Mouse (Mus musculus) midbrain, embryonic 12.5 days (tissue): ENCODE measurements around the gene Strip1. TPM values are rescaled to one million over a fixed set of nuclear protein-coding genes. Genes with fewer than 3 reads are reported as not detected.

ENCODE experiments used
- ATAC-seq: fragments of 200-750 bp; cut with Nextera tagmentation; 2 replicates; pipeline ENCODE4 v1.8.0; 2017; ENCODE audit warnings: low read depth, moderate TSS enrichment, moderate library complexity; ENCODE audit not compliant: low FRiP score
- H3K27ac ChIP-seq: fragments of 300-500 bp; sonication (generic); replicated peaks from 2 replicates; pipeline ENCODE4 v1.5.1; 2016; ENCODE audit warnings: mild to moderate bottlenecking
- H3K27me3 ChIP-seq: fragments of 300-500 bp; sonication (generic); 2 replicates; pipeline ENCODE4 v1.6.1; 2016; ENCODE audit warnings: mild to moderate bottlenecking
- H3K36me3 ChIP-seq: fragments of 300-500 bp; sonication (generic); 2 replicates; pipeline ENCODE4 v1.6.1; 2016
- H3K4me1 ChIP-seq: fragments of 300-500 bp; sonication (generic); 2 replicates; pipeline ENCODE4 v1.6.1; 2016
- H3K4me2 ChIP-seq: fragments of 300-500 bp; sonication (generic); replicated peaks from 2 replicates; pipeline ENCODE4 v1.6.1; 2016; ENCODE audit warnings: mild to moderate bottlenecking, moderate library complexity
- H3K4me3 ChIP-seq: fragments of 300-500 bp; sonication (generic); 2 replicates; pipeline ENCODE4 v1.5.1; 2016; ENCODE audit warnings: mild to moderate bottlenecking
- H3K9ac ChIP-seq: fragments of 300-500 bp; sonication (generic); replicated peaks from 2 replicates; pipeline ENCODE4 v1.6.1; 2016; ENCODE audit warnings: mild to moderate bottlenecking, moderate library complexity
- H3K9me3 ChIP-seq: fragments of 300-500 bp; sonication (generic); 2 replicates; pipeline ENCODE4 v1.6.1; 2016; ENCODE audit warnings: mild to moderate bottlenecking
- WGBS: fragments of 180-500 bp; shearing (Covaris S2); methylation state at CpG from one replicate; pipeline ENCODE4 v1.1.7; 2016; 5-methylcytosine and 5-hydroxymethylcytosine counted together
- polyA plus RNA-seq: library from polyadenylated mRNA; unstranded; fragments of >200 nt; fragmentation: Nextera tagmentation; extraction: Ambion mirVana; gene quantifications from 2 replicates; pipeline ENCODE4 v1.2.1, GENCODE M21; 2016

The Strip1 gene
- 123 and 127 TPM in 2 replicates for polyA plus RNA-seq

DNA sequence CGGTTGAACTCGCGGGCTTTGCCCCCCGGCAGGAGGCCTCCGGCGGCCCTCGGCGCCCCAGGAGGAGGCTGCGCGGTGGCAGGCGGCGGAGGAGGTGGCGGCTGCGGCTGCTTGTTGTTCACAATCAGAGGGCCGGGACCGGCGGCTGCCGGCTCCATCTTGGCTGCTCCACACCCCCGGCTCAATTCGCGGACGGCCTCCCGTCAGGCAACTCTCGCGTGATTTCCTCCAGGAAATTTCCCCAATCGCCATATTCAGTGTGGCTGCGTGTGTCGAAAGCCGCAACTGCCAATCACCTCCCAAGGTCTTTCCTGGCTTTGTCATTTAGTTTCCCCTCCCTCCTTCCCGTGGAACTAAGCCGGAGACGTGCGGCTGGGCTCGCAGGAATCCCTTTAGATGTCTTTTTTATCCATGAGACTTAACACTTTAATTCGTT is at the start of gene Strip1:
Strip1 (minus strand) TSS at position 172 of the 436 bp plus-strand sequence.
- whole genome bisulfite sequencing = under 1% methylated on average over 32 of the region's 35 CpGs
- H3K27ac ChIP-seq = peak within 1 kb of the TSS; percentile 98

GRCm38 (mm10) chr3:107680790-107681576 is 49.5 kb upstream of the Strip1 start:
- peaks cover 11% of the 10 kb centered on the region for H3K36me3 ChIP-seq
- H3K27me3 ChIP-seq = no peaks in the 10 kb centered on the region
- no peak overlapping the region for H3K9ac ChIP-seq
- ATAC-seq = no peak
- no peak overlapping the region for H3K4me3 ChIP-seq
- no peaks in the 10 kb centered on the region for H3K9me3 ChIP-seq
- no peak overlapping the region for H3K4me2 ChIP-seq
- H3K4me1 ChIP-seq = peaks cover 12% of the 10 kb centered on the region
- H3K27ac ChIP-seq = no peak overlapping the region
- 50% methylated on average over 7 of the region's 7 CpGs for WGBS

More for the DNA sequence above, at the start of gene Strip1:
- Histone ChIP-seq H3K4me1 (peaks cover 15% of the 10 kb centered on the region), H3K9ac (peak within 1 kb of the TSS; percentile 98), H3K27me3 (no peaks in the 10 kb centered on the region), H3K36me3 (peaks cover 25% of the 10 kb centered on the region), H3K4me2 (peak within 1 kb of the TSS; percentile 71), H3K9me3 (no peaks in the 10 kb centered on the region), H3K4me3 (peak within 1 kb of the TSS; percentile 97)
- peak; percentile 95 for ATAC-seq

DNA sequence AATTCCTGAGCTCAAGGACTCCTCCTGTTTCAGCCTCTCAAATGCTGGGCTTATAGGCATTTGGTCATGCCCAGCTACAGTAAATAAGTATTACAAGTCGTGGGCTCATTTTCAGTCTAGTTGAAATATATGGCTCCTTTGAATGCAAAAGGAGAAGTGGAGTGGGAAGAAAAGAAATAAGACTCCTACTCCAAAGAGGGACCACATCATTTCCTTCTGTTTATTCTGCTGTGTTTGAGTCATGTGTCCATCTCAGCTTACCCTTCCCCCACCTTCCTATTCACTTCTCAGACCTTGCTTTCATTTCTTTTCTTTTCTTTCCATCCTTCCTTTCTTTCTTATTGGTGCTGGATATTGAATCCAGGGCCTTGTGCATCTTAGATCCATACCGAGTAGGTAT is 40.0 kb upstream of the Strip1 start:
- ATAC-seq = no peak
- Histone ChIP-seq H3K9me3 (no peaks in the 10 kb centered on the region), H3K4me3 (no peak overlapping the region), H3K27me3 (no peaks in the 10 kb centered on the region), H3K36me3 (peaks cover 89% of the 10 kb centered on the region), H3K9ac (no peak overlapping the region), H3K4me2 (no peak overlapping the region), H3K4me1 (no peaks in the 10 kb centered on the region), H3K27ac (no peak overlapping the region)
- WGBS = 95% methylated on average over 2 of the region's 2 CpGs

- Histone ChIP-seq H3K9me3 (no peaks in the 10 kb centered on the region), H3K4me1 (no peaks in the 10 kb centered on the region), H3K4me2 (no peak overlapping the region), H3K4me3 (no peak overlapping the region), H3K27me3 (no peaks in the 10 kb centered on the region), H3K36me3 (peaks cover 89% of the 10 kb centered on the region), H3K27ac (no peak overlapping the region), H3K9ac (no peak overlapping the region)
- no peak for ATAC-seq
- 91% methylated on average over 4 of the region's 4 CpGs for WGBS
These were observed 39.0 kb upstream of the Strip1 start for GRCm38 (mm10) chr3:107670500-107670899.

DNA sequence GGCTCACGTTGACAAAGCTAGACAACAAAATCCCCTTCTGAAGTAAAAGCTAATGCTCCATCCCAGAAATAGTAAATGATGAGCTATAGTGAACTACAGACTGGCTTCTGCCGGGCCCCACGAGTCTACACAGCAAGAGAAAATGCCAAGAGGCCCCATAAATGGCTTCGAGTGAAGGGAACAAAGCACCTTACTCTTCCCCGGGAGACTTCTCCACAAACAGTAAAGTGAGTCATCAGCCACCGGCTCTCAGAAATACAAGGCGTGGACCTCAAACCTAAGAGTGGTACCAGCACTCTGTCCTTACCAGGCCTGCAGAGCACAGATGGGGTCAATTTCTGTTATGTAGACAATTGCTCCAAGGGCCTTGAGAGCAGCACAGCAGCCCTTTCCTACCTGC is 37.3 kb upstream of the Strip1 start:
- ATAC-seq = no peak
- H3K4me1 ChIP-seq = no peaks in the 10 kb centered on the region
- no peak overlapping the region for H3K9ac ChIP-seq
- no peaks in the 10 kb centered on the region for H3K27me3 ChIP-seq
- no peak overlapping the region for H3K4me2 ChIP-seq
- 94% methylated on average over 7 of the region's 7 CpGs for WGBS
- H3K4me3 ChIP-seq = no peak overlapping the region
- H3K36me3 ChIP-seq = peaks cover 88% of the 10 kb centered on the region
- no peaks in the 10 kb centered on the region for H3K9me3 ChIP-seq
- H3K27ac ChIP-seq = no peak overlapping the region

GRCm38 (mm10) chr3:107667426-107667825 is 35.9 kb upstream of the Strip1 start:
- no peak for ATAC-seq
- peaks cover 93% of the 10 kb centered on the region for H3K36me3 ChIP-seq
- WGBS = 92% methylated on average over 6 of the region's 6 CpGs
- no peaks in the 10 kb centered on the region for H3K9me3 ChIP-seq
- H3K4me1 ChIP-seq = no peaks in the 10 kb centered on the region
- H3K9ac ChIP-seq = no peak overlapping the region
- no peak overlapping the region for H3K27ac ChIP-seq
- no peaks in the 10 kb centered on the region for H3K27me3 ChIP-seq
- H3K4me2 ChIP-seq = no peak overlapping the region
- no peak overlapping the region for H3K4me3 ChIP-seq

GRCm38 (mm10) chr3:107664641-107665040 is 33.1 kb upstream of the Strip1 start:
- no peak for ATAC-seq
- Histone ChIP-seq H3K9ac (no peak overlapping the region), H3K4me2 (no peak overlapping the region), H3K27ac (no peak overlapping the region), H3K27me3 (no peaks in the 10 kb centered on the region), H3K4me1 (no peaks in the 10 kb centered on the region), H3K9me3 (no peaks in the 10 kb centered on the region), H3K36me3 (peaks cover 90% of the 10 kb centered on the region), H3K4me3 (no peak overlapping the region)
- WGBS = 96% methylated on average over 1 of the region's 1 CpGs

DNA sequence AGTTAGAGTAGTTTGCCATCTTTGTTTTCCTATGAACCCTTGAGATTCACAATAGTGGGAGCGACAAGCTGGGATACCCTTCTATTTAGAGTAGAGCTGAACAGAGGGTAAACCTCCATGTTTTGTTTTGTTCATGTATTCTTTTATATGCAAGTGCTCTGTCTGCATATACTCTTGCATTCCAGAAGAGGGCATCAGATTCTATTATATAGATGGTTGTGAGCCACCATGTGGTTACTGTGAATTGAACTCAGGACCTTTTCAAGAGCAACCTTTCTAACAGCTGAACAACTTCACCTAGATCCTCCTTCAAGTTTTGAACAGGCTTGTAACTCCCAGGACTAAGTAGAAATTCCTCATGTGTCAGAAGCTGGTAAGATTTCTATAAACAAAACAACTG is 27.5 kb upstream of the Strip1 start:
- Histone ChIP-seq H3K27me3 (no peaks in the 10 kb centered on the region), H3K9me3 (no peaks in the 10 kb centered on the region), H3K27ac (no peak overlapping the region), H3K4me1 (no peaks in the 10 kb centered on the region), H3K4me3 (no peak overlapping the region), H3K4me2 (no peak overlapping the region), H3K9ac (no peak overlapping the region), H3K36me3 (peaks cover 38% of the 10 kb centered on the region)
- 84% methylated on average over 1 of the region's 1 CpGs for WGBS
- no peak for ATAC-seq

DNA sequence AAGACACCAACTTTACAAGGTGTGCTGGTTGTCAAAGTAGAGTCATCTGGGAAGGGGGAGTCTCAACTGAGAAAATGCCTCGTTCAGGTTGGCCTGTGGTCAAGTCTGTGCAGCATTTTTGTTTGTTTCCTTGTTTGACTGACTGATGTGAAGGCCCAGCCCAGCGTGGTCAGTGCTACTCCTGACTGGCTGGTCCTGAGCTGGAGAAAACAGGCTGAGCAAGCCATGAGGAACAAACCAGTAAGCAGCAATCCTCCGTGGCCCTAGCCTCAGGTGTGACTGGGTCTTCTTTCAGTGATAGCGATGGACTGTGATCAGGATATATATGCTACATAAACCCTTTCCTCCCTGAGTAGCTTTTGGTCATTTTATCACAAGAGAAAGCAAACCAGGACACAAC is 25.4 kb upstream of the Strip1 start:
- 91% methylated on average over 4 of the region's 4 CpGs for WGBS

DNA sequence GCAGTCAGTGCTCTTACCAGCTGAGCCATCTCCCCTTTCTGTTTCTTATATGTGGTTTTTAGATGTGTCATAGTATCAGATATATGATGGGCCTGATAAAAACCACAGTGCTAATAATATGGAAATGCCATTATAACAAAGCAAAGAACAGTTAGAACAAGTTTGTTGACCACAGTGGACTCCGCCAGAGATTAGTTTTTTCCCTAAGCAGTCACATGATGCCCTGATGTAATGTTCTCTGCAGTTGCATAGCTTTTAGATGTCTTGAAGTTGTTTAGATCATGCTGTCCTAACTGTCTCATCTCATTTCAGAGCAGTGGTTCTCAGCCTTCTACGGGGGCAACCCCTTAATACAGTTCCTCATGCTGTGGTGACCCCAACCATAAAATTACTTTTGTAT is 24.7 kb upstream of the Strip1 start:
- ATAC-seq = no peak
- H3K4me2 ChIP-seq = no peak overlapping the region
- H3K9ac ChIP-seq = no peak overlapping the region
- WGBS = 94% methylated on average over 2 of the region's 2 CpGs
- no peaks in the 10 kb centered on the region for H3K9me3 ChIP-seq
- no peaks in the 10 kb centered on the region for H3K27me3 ChIP-seq
- peaks cover 19% of the 10 kb centered on the region for H3K36me3 ChIP-seq
- no peak overlapping the region for H3K4me3 ChIP-seq
- H3K27ac ChIP-seq = no peak overlapping the region
- no peaks in the 10 kb centered on the region for H3K4me1 ChIP-seq

More for the DNA sequence above, 25.4 kb upstream of the Strip1 start:
- Histone ChIP-seq H3K27me3 (no peaks in the 10 kb centered on the region), H3K36me3 (peaks cover 20% of the 10 kb centered on the region), H3K4me3 (no peak overlapping the region), H3K27ac (no peak overlapping the region), H3K9me3 (no peaks in the 10 kb centered on the region), H3K9ac (no peak overlapping the region), H3K4me2 (no peak overlapping the region), H3K4me1 (no peaks in the 10 kb centered on the region)
- no peak for ATAC-seq

DNA sequence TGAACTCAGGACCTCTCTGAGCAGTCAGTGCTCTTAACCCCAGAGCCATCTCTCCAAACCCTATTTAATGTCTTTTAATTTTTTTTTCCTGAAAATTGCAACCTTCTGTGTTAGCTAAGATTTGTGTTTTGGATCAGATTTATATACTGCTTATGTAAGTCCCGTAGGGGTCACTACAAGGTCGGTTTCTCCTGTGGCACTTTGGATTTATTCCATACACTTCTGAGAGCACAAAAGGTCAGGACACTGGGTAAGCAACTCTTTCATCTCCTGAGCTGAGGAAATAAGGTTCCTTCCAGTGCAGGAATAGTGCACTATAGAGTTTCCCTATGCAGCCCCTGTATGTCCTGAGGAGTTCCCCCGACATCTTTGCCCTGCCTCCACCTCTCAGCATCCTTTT is 24.0 kb upstream of the Strip1 start:
- no peak overlapping the region for H3K9ac ChIP-seq
- 75% methylated on average over 3 of the region's 3 CpGs for WGBS
- ATAC-seq = no peak

GRCm38 (mm10) chr3:107654861-107655260 is 23.4 kb upstream of the Strip1 start:
- Histone ChIP-seq H3K9ac (no peak overlapping the region), H3K4me3 (no peak overlapping the region), H3K27me3 (no peaks in the 10 kb centered on the region), H3K27ac (no peak overlapping the region), H3K36me3 (peaks cover 7% of the 10 kb centered on the region), H3K9me3 (no peaks in the 10 kb centered on the region), H3K4me2 (no peak overlapping the region), H3K4me1 (no peaks in the 10 kb centered on the region)
- WGBS = 84% methylated on average over 3 of the region's 3 CpGs
- no peak for ATAC-seq

More for the DNA sequence above, 24.0 kb upstream of the Strip1 start:
- Histone ChIP-seq H3K4me3 (no peak overlapping the region), H3K27me3 (no peaks in the 10 kb centered on the region), H3K27ac (no peak overlapping the region), H3K36me3 (peaks cover 13% of the 10 kb centered on the region), H3K4me2 (no peak overlapping the region), H3K9me3 (no peaks in the 10 kb centered on the region), H3K4me1 (no peaks in the 10 kb centered on the region)
